Mouse (Mus musculus) hindbrain, embryonic 14.5 days (tissue): ENCODE results near the gene Rgs11. TPM values are rescaled to one million over a fixed set of nuclear protein-coding genes. Genes with fewer than 3 reads are reported as not detected.
A peak's percentile ranks its signal among the peaks of the same experiment; 100 is the strongest.
"Not testable (repeated sequence)": the region's sequence is repeated elsewhere in the genome, so short reads cannot be mapped to it uniquely, and the experiment has no call there.

ENCODE experiments used
- ATAC-seq: fragments of 200-750 bp; cut with Nextera tagmentation; 2 replicates; pipeline ENCODE4 v1.8.0; 2017; ENCODE audit warnings: moderate number of reproducible peaks, mild to moderate bottlenecking, moderate TSS enrichment, moderate library complexity; ENCODE audit not compliant: low FRiP score
- DNase-seq: peaks from one replicate; pipeline ENCODE4 v3.0.0-alpha.2; 2015; ENCODE audit warnings: low spot score
- H3K27ac ChIP-seq: fragments of 300-500 bp; sonication (generic); 2 replicates; pipeline ENCODE4 v1.5.1; 2014; ENCODE audit warnings: mild to moderate bottlenecking, moderate library complexity
- H3K27me3 ChIP-seq: fragments of 300-500 bp; sonication (generic); 2 replicates; pipeline ENCODE4 v1.6.1; 2014; ENCODE audit warnings: mild to moderate bottlenecking, low read length, mixed read lengths; ENCODE audit not compliant: control insufficient read depth, insufficient read depth
- H3K36me3 ChIP-seq: fragments of 300-500 bp; sonication (generic); replicated peaks from 2 replicates; pipeline ENCODE4 v1.6.1; 2014; ENCODE audit not compliant: control insufficient read depth, insufficient read depth
- H3K4me1 ChIP-seq: fragments of 300-500 bp; sonication (generic); replicated peaks from 2 replicates; pipeline ENCODE4 v1.6.1; 2014; ENCODE audit warnings: antibody characterized with exemption, low read length, mixed read lengths; ENCODE audit not compliant: control insufficient read depth, insufficient read depth
- H3K4me2 ChIP-seq: fragments of 300-500 bp; sonication (generic); replicated peaks from 2 replicates; pipeline ENCODE4 v1.6.1; 2014; ENCODE audit warnings: mild to moderate bottlenecking, moderate library complexity
- H3K4me3 ChIP-seq: fragments of 300-500 bp; sonication (generic); replicated peaks from 2 replicates; pipeline ENCODE4 v1.5.1; 2014; ENCODE audit warnings: mild to moderate bottlenecking, low read length
- H3K9ac ChIP-seq: fragments of 300-500 bp; sonication (generic); 2 replicates; pipeline ENCODE4 v1.6.1; 2014
- H3K9me3 ChIP-seq: fragments of 300-500 bp; sonication (generic); 2 replicates; pipeline ENCODE4 v1.6.1; 2016; ENCODE audit warnings: low read length; ENCODE audit not compliant: control insufficient read depth
- WGBS: fragments of 180-500 bp; shearing (Covaris S2); extraction: QIAGEN DNeasy Blood & Tissue Kit; methylation state at CpG from one replicate; pipeline ENCODE4 v1.1.7; 2014; 5-methylcytosine and 5-hydroxymethylcytosine counted together
- polyA plus RNA-seq: library from polyadenylated mRNA; unstranded; fragments of >200 nt; fragmentation: Nextera tagmentation; extraction: Ambion mirVana; gene quantifications from 2 replicates; pipeline ENCODE4 v1.2.1, GENCODE M21; 2014

The Rgs11 gene
- polyA plus RNA-seq = 14.2 and 16.1 TPM in 2 replicates

- Histone ChIP-seq H3K36me3 (peaks cover 5% of the 10 kb centered on the region; the same call in 1 of the 2 replicates), H3K4me3 (peak within 1 kb of the TSS; percentile 40), H3K9me3 (no peaks in the 10 kb centered on the region), H3K9ac (peak within 1 kb of the TSS; percentile 37), H3K27ac (no peak within 1 kb of the TSS), H3K27me3 (peaks cover 56% of the 10 kb centered on the region), H3K4me2 (peak within 1 kb of the TSS; percentile 53), H3K4me1 (peaks cover 15% of the 10 kb centered on the region)
- whole genome bisulfite sequencing = 2% methylated on average over 21 of the region's 22 CpGs
- ATAC-seq (0 out of 2 replicates have a peak, but pooled peaks have one; percentile 2), DNase-seq (no peak)
These were observed at the start of gene Rgs11 for GRCm38 (mm10) chr17:26202737-26203136. TSS of gene Rgs11 (plus strand) at chr17:26202951.

DNA sequence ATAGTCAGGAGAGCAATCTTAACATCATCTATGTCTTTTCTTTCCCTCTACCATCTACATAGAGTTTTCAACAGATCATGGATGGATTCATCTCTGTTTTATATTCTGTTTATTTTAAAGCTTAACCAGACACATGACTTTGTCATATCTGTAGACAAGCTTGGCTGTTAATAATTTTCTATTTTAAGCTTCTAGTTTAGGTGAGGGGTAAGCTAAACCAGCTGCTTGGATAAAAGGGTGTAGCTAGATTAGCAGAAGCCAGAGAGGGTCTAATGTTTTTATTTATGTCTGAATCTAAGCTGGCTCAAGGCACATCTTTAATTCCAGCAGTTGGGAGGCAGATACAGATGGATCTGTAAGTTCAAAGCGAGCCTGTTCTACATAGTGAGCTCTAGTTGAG lies 40.0 kb upstream of the Rgs11 start:
- H3K27ac ChIP-seq = no peak overlapping the region
- ATAC-seq = no peak
- H3K27me3 ChIP-seq = no peaks in the 10 kb centered on the region
- H3K36me3 ChIP-seq = no peaks in the 10 kb centered on the region
- no peak for DNase-seq
- H3K4me1 ChIP-seq = no peaks in the 10 kb centered on the region
- H3K4me2 ChIP-seq = no peak overlapping the region
- H3K9me3 ChIP-seq = no peaks in the 10 kb centered on the region
- H3K4me3 ChIP-seq = no peak overlapping the region
- H3K9ac ChIP-seq = no peak overlapping the region
- 94% methylated on average over 1 of the region's 1 CpGs for WGBS

GRCm38 (mm10) chr17:26168039-26168438 lies 34.7 kb upstream of the Rgs11 start:
- Histone ChIP-seq H3K36me3 (no peaks in the 10 kb centered on the region), H3K27me3 (no peaks in the 10 kb centered on the region), H3K4me2 (no peak overlapping the region), H3K4me3 (no peak overlapping the region), H3K9ac (no peak overlapping the region), H3K4me1 (no peaks in the 10 kb centered on the region), H3K27ac (no peak overlapping the region), H3K9me3 (no peaks in the 10 kb centered on the region)
- DNase-seq (no peak), ATAC-seq (no peak)
- WGBS = 96% methylated on average over 2 of the region's 2 CpGs

DNA sequence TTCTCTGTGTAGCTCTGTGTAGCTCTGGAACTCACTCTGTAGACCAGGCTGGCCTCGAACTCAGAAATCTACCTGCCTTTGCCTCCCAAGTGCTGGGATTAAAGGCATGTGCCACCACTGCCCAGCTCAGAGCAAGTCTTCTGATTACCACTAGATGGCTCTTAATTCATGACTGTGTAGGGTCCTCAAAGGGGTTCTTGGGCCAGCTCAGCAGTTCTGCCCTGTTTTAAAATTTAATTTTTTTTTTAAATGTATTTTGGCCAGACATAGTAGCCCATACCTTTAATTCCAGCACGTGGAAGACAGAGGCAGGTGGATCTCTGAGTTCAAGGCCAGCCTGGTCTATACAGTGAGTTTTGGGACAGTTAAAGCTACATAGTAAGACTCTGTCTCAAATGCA lies 27.5 kb upstream of the Rgs11 start:
- peaks cover 42% of the 10 kb centered on the region for H3K36me3 ChIP-seq
- ATAC-seq, H3K27me3 ChIP-seq, H3K4me2 ChIP-seq, DNase-seq, H3K9ac ChIP-seq, H3K27ac ChIP-seq, H3K4me1 ChIP-seq, H3K4me3 ChIP-seq, H3K9me3 ChIP-seq: not testable (repeated sequence)
- 89% methylated on average over 2 of the region's 2 CpGs for WGBS

- no peak overlapping the region for H3K27ac ChIP-seq
- no peak overlapping the region for H3K4me3 ChIP-seq
- H3K9ac ChIP-seq = no peak overlapping the region
- no peaks in the 10 kb centered on the region for H3K4me1 ChIP-seq
- ATAC-seq (no peak), DNase-seq (no peak)
- peaks cover 59% of the 10 kb centered on the region for H3K36me3 ChIP-seq
- no peak overlapping the region for H3K4me2 ChIP-seq
- H3K9me3 ChIP-seq = no peaks in the 10 kb centered on the region
- no peaks in the 10 kb centered on the region for H3K27me3 ChIP-seq
These were observed 24.1 kb upstream of the Rgs11 start for GRCm38 (mm10) chr17:26178611-26179010.

DNA sequence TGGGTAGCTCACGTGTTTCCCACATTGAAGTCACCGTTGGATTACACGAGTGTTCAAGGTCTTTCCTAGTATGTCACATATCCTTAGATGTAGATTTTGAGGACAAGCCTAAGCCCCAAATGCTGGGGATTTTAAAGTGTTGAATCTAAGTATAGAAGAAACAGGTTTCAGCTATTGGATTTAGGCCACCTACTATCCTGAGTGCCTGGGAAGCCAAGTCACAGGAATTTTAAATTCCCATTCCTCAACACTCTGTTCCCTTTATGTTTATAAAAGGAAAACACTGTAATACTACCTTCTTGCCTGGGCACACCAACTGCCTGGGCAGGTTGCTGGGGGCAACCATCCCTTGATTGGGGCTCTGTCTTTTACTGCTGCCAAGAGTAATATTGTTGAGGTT lies 21.6 kb upstream of the Rgs11 start:
- Histone ChIP-seq H3K4me3 (no peak overlapping the region), H3K4me2 (no peak overlapping the region), H3K9ac (no peak overlapping the region), H3K36me3 (peaks cover 62% of the 10 kb centered on the region), H3K4me1 (no peaks in the 10 kb centered on the region), H3K27ac (no peak overlapping the region), H3K9me3 (no peaks in the 10 kb centered on the region), H3K27me3 (no peaks in the 10 kb centered on the region)
- no peak for ATAC-seq
- WGBS = 96% methylated on average over 3 of the region's 3 CpGs
- DNase-seq = no peak

GRCm38 (mm10) chr17:26187592-26187991 lies 15.2 kb upstream of the Rgs11 start:
- peaks cover 97% of the 10 kb centered on the region for H3K36me3 ChIP-seq
- DNase-seq = no peak
- no peak overlapping the region for H3K4me2 ChIP-seq
- no peaks in the 10 kb centered on the region for H3K4me1 ChIP-seq
- no peak for ATAC-seq
- no peak overlapping the region for H3K27ac ChIP-seq
- H3K27me3 ChIP-seq = no peaks in the 10 kb centered on the region
- no peak overlapping the region for H3K9ac ChIP-seq
- WGBS = 98% methylated on average over 5 of the region's 5 CpGs
- no peaks in the 10 kb centered on the region for H3K9me3 ChIP-seq
- H3K4me3 ChIP-seq = no peak overlapping the region

- no peak for ATAC-seq
- peaks cover 97% of the 10 kb centered on the region for H3K36me3 ChIP-seq
- no peak overlapping the region for H3K27ac ChIP-seq
- no peak overlapping the region for H3K9ac ChIP-seq
- 95% methylated on average over 11 of the region's 11 CpGs for WGBS
- no peak overlapping the region for H3K4me3 ChIP-seq
- no peaks in the 10 kb centered on the region for H3K9me3 ChIP-seq
- no peaks in the 10 kb centered on the region for H3K4me1 ChIP-seq
- no peak overlapping the region for H3K4me2 ChIP-seq
- no peak for DNase-seq
- no peaks in the 10 kb centered on the region for H3K27me3 ChIP-seq
These were observed 14.5 kb upstream of the Rgs11 start for GRCm38 (mm10) chr17:26188091-26188805.

DNA sequence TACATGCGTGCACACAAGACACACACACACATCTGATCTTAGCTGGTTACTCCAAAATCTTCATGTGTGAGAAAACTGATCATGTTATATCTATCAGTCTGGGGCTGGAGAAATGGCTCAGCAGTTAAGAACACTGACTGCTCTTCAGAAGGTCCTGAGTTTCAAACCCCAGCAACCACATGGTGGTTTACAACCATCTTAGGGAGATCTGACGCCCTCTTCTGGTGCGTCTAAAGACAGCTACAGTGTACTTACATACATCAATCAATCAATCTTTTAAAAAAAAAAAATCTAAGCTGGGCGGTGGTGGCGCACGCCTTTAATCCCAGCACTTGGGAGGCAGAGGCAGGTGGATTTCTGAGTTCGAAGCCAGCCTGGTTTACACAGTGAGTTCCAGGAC lies 11.3 kb upstream of the Rgs11 start:
- H3K4me2 ChIP-seq, H3K9ac ChIP-seq, ATAC-seq, H3K4me3 ChIP-seq, H3K9me3 ChIP-seq, H3K27ac ChIP-seq, H3K27me3 ChIP-seq, DNase-seq, H3K4me1 ChIP-seq: not testable (repeated sequence)
- peaks cover 98% of the 10 kb centered on the region for H3K36me3 ChIP-seq
- 86% methylated on average over 7 of the region's 7 CpGs for WGBS
